Mouse (Mus musculus) spleen, postnatal 36 days (tissue): ENCODE data around the gene Emc3.

Experiments used
- DNase-seq, 2 experiments: peaks; one replicate each; pipeline ENCODE4 v3.0.0; 2022; ENCODE audit warnings: low spot score in 2 of 2, mixed read lengths in 1 of 2

The Emc3 gene

DNA sequence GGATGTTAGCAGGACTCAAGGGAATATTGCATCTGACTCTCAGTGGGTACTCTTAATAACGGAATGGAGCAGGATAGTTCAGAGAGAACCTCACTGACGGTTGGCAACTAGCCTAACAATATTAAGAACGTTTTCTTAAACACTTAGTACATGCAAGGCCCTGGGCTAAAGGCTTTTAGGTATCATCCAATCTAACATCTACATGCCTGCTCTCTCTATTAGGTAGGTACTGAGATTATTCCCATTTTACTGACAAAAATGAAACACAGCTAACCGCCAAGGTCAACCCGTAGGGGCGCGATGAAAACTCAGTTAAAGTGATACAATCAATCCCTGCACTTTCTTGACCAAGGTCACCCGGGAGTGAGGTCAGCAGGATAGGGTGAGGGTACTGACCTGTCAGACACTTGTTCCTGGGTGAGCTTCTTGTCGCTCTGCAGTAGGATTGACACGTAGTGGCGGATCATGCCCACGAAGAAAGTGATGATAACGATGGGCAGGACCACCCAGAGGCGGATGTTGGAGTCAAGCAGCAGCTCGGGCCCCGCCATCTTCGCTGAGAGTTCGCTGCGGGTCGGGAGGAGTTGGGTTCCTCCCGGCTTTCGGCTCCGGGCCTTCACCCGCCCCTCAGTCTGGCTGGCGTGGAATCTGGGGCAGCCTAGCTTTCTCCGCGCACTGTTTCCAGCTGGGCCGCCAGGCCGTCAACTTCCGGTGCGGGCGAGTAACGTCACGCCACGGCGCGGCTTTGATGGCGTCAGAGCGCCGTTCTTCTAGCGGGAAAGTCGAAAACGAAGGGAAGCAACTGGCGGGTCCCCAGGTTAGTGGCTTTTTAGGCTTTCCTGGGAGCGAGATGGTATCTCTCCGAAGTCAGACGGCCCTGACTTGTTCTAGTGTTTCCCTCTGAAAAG lies at the start of gene Emc3, which contains the start of gene Fancd2:
Emc3 (minus strand) TSS at position 721 of the 908 bp plus-strand sequence.
Fancd2 (plus strand) TSS at position 751 of the 908 bp plus-strand sequence.
- DNase-seq, result peak; percentile 82 to 85

DNA sequence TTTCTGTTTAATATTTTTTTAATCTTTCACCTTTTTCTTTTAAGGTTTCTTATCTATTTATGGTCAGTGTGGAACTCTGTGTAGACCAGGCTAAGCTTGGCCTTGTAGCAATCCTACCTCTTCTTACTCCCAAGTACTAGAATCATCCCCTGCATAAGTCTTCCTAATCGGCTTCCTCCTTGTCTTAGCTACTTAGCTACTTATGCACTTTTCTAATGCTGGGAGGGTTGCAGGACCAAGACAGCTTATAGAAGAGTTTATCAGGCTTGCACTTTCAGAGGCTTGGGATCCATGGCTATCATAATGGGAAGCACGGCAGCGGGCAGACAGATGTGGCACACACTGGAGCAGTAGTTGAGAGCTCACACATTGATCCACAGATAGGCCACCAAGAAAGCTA lies 47.9 kb upstream of the Emc3 start:
- no peak for DNase-seq

DNA sequence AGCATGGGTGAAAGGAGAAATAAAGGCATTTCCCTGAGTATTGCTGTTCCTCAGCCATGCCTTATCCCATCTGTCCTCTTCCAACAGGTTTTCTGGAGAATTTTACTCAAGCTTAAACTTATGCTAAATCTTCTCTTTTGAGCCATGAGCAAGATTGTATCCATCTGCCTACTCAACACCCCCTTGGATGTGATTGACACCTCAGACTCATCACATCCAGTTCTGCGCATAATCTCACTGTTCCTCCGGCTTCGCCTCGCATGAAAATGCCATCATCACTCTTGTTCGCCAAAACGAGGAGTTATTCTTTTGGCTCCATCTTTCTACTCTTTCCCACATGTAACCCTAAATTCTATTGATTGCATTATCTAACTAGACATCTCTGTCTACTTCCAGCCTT lies 44.6 kb upstream of the Emc3 start:
- DNase-seq, result no peak

DNA sequence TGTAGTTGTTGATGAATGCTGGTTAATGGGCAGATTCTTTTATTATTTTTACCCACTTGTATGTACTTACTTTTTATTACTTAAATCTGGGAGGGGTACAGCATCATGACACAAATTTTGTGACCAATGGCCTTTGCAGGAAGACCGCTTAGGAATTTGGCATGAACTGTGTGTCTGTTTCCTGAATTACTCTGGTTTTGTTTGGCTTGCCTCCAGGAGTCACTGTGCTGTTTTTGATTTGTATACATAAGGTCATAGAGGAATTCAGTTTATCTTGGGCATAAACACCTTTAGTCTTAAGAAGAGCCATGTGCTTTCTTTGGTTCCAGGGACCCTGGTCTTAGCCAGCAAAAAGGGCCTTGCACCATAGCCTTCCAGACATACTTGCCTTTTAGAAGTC lies 33.1 kb upstream of the Emc3 start:
- no peak for DNase-seq

DNA sequence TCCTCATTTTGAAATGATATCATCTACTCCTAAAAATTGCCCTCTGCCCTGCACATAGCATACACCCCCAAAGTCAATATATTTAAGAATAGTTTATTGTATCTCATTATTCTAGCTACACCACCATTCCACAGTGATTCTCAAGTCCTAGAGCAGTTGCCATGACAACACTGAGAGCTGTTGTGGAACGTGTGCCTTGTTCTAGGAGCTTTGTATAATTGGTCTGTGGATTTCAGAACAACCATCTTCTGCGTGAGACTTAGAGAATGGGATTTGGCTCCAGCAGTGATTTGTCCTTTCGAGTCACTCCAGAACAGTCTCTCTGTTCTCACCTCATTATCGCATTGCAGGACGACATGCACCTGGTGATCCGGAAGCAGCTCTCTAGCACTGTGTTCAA lies 28.3 kb upstream of the Emc3 start:
- no peak for DNase-seq

DNA sequence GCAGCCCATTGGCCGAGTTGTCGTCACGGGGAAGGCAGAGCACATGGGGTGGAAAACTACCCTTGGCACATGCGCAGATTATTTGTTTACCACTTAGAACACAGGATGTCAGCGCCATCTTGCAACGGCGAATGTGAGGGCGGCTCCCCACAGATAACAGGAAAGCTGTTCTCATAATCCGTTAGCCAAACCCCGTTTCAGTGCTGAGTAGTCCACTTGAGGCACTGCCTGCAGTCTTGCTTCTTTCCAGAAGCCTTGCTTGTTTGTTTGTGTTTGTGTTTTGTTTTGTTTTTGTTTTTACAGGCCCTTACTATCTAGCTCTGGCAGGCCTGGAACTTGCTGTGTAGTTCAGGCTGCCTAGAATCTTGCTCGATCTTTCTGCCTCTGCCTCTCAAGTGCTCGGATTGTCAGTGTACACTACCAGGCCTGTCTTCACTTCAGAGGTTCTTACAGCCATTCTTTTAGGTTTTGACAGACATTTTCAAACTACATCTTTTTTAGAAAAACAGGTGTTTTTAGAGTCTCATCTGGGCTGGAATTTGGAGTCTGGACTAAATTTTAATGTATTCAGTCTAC lies 12.5 kb upstream of the Emc3 start:
- DNase-seq, result no peak

DNA sequence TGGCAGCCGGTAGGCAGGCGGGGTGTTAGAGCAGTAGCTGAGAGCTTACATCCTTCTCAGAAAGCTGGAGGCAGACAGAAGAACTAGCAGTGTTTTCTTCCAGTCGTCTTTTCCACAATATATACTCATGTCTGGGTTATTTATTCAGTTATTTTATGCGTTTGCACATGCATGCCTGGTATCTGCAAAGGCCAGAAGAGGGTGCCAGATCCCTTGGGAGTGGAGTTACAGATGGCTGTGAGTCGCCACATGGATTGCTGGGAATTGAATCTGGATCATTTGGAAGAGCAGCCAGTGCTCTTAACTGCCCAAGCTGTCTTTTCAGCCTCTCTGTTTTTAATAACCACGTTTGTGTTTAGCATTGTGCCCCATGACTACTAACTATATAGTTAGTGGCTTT lies 10.2 kb upstream of the Emc3 start:
- DNase-seq, result no peak

DNA sequence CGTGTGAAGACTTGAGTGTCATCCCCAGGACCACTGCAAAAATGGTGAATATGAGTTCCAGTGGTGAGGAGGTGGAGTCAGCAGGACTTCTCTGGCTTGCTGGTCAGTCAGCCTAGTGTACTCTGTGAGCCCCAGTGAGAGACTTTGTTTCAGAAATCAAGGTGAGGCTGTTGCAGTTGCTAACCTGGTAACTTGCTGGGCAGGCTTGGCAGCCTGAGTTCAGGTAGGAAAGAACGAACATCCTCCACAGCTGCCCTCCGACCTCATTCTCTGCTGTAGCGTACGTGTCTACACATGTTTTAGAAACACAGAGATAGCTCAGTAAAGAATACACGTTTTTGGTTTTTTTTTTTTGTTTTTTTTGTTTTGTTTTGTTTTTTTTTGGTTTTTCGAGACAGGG lies 3.4 kb upstream of the Emc3 start:
- no peak for DNase-seq

DNA sequence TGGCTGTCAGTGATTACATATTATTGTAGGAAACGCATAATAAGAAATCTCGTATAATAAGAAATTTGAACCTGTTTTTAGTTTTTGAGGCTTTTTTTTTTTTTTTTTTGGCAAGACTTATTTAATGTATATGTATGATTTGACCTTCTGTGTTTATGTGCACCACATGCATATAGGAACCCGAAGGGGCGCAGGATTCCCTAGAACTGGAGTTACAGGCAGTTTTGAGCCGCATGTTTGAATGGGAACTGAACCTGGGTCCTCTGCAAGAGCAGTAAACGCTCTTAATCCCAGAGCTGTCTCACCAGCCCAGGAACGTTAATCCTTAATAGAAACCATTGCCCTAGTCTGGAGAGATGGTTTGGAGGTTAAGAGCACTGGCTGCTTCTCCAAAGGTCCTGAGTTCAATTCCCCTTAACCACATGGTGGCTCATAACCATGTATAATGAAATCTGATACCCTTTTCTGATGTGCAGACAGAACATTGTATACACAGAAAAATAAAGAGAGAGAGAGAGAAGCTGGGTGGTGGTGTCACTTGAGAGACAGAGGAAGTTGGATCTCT lies 470 bp upstream of the Emc3 start:
- DNase-seq, result no peak

DNA sequence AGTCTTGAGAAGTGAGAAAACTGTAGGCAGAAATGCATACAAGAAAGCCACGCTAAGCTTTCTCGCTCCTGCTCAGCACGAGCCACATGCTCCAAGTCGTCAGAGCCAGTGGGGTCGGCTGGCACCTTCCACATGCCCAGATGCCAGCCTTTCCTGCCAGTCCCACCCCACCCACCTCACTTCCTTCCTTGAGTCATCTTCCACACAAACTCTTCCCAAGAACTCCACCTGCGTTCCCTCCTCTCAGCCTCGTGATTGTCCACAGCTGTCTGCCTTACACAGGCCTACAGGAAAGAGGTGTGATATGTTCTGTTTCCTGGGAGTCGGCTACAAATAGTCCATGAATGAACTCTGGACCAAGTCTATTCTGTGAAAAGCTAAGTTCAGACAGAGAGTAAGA lies 8.0 kb downstream of the Emc3 start:
- no peak for DNase-seq

DNA sequence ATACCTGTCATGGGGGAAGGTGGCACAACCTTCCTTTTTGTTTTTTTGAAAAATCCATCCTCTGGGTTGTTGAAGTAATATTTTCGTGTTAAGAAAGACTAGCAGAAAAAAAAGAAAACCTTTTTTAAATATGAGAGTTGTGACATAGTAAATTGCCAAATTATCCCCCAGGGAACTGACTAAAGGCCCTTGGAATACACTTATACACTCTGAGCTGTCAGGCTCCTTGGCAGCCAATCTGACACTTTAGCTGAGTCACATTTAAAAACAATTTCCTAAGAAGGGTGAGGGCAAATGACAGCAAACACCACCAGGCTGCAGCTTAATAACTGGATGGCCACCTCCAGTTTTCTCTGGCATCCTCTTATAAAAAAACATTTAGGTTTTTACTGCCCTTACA lies 9.1 kb downstream of the Emc3 start:
- DNase-seq, result no peak

DNA sequence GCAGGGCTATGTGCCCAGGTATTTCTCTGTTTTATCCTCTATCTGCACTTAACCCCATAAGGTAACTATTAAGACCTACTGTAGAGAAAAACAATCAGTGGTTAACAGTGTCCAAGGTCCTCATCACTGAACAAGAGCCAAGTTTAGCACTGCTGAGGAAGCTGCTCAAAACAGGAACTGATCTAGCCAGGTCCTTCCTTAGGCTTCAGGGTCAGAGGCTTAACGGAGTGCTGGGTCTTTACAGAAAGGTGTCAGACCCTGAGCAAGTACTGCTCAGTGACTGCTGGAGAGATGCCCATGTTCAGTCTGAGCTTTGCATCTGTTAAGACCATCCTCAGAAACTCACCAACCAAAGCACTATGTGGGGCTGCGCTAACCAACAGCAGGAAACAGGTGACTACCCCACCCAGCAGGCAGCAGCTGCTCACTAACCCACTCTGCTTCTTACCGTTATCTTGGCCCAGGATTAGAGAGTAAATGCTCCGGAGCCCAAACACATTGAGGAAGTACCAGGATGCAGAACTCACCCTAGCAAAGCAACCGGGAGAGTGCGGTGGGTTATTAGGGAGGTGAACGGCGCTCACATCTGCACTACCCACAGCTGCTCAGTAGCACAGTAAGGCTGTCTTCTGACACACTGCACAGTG lies 13.9 kb downstream of the Emc3 start:
- DNase-seq, result peak; percentile 22 to 28

DNA sequence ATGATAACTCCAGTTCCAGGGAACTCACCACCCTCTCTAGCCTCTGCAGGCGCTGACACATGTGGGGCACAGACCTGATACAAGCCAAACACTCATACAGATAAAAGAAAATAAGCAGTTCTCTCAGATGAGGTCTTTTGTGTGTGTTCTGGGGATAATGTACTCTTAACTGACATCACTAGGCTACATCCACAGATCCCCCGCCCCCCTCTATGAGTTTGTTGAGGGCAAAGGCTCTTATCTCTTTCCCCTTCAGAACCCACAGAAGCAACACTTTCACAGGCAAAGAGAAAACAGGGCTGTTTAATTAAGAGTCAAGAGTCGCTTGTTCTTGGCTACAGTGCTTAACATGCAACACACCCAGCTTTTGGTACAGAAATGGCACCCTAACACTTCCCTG lies 16.9 kb downstream of the Emc3 start:
- no peak for DNase-seq

DNA sequence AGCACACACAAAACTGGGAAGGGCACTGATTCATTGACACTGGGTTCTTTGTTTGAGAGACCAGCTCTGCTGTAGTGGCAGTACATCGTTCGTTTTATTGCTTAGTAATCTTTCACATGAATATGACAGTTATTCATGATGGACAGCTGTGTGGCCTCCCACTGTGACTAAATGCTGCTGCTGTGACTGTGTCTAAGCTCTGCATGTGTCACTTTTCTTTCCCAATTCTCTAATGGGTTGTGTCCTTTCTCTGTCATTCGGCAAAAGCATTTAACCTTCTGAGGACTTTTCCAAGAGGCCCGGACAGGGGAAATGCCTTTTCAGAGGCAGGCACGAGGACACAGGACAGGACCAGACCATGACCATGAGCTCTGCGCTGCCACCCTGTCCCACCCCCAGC lies 17.5 kb downstream of the Emc3 start:
- DNase-seq, result no peak

DNA sequence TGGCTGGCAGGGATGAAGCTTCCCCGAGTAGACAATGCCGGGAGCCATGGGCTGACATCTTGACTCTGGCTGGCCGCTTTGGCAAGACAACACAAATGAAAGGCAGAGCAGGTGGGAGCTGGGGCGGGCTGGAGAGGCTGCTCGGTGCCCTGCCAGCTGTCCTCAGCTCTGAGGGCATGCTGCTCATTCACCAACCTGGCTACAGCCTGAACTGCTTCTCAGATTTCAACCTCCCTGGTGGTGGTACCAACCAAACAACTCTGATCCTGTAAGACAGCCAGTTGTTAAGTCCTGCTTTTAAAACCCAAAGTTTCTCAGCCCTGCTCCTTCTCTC lies 22.5 kb downstream of the Emc3 start:
- no peak for DNase-seq

DNA sequence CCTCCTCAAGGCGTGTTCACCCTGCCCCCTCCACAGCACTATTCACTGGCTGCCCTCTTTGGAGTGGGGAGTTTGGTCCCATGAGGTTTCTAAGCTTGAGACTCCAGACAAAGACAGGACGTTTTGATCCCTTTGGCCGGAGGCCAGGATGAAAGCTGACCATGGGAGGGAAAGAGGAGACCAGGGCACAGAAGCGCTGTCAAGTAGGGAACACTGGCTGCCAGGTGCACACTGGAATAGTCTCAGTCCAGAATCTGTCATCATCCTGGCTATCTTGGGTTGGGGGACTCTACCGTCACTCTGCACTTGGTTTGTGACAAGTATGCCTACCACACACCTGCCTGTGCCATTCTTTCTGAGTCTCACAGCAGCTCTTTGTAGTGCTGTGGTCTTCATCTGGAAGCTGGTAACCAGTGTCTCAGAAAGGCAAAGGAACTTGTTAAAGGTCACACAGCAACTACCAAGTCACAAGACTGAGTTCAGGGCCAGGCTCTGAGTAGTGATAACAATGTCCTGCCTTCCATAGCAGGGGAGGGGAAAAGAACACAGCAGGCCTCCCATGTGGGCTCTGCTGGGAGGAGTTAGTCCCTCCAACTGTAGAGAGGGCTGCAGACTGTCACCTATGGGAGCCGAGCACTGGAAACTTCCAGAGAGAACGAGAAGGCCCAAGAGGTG lies 23.0 kb downstream of the Emc3 start:
- no peak for DNase-seq

DNA sequence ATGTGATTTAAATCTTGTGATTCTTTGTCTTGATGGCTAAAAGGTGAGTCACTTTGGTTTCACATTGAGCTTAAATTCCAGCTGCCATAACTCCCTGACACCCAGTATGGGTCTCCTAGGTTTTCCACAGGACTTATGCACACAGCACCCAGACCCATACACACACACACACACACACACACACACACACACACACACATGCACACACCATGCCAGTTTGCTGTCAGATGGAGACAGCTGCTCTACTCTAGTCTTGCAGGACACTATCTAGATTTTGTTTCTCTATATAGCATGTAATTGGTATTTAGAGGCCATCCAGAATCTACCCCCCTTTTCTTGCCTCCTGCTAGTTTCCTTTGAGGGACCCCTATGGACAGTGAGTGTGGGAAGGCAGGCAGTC lies 24.3 kb downstream of the Emc3 start:
- no peak for DNase-seq

DNA sequence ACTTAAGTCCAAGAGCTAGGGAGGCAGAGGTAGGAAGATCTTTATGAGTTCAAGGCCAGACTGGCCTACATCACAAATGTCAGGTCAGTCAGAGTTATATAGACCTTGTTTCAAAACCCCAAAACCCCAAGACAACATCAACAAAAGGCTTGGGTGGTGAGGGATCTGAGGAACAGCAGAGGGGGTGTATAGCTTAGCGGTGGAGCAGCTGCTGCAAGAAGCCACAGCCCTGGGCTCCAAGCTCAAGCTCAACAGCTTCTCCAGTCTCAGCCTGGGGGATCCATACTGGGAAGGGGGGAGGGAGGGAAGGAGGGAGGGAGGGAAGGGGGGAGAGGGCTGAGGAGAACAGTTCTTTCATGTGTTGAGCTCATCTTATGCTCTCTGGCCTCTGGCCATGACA lies 25.8 kb downstream of the Emc3 start:
- DNase-seq, result no peak

DNA sequence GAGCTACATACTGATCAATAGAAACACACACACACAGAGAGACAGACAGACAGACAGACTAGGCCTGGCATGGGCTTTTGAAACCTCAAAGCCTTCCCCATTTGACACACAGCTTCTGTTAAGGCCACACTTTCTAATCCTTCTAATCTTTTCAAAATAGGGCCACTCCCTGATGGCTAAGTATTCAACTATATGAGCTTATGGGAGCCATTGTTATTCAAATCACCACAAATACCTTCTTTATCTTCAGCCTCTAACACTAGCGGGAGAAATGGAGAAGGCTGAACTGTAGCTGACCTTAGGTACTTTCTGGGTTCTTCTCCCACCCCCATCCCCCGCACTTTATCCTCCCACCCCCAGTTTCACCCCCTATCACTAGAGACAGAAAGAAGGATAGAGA lies 28.7 kb downstream of the Emc3 start:
- no peak for DNase-seq

DNA sequence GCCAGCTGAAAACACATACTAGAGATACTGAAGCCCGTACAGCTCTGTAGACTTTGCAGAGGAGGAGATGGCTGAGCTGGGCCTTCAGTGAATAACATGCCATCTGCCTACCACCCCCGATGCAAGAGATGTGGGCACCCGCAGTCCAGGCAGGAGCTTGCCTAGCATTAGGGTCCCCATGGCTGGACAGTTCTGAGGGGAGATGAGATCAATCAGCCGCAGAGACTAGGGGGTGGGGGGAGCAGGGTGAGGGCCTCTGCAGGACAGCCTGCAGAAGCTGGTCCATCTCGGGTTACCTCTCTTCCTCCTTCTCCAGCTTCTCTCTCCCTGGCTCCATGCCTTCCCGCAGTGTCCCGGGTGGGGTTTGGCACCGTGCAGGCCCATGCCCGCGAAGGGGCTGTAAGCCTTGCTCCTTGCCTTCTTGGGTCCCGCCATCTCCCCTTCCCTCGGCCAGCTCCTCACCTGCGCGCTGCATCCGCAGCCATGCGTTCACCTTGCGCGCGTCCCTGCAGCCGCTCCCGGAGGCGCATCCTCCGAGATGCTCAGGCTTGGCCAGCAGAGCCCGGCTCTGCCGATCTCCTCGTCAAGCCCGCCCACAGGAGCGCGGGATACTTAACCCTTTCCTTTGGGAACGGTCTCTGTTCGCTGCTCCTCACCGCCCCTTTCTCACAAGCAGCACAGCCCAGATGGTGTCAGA lies 29.9 kb downstream of the Emc3 start, which contains the start of gene Prrt3:
Prrt3 (minus strand) TSS at position 544 of the 697 bp plus-strand sequence.
- no peak for DNase-seq

DNA sequence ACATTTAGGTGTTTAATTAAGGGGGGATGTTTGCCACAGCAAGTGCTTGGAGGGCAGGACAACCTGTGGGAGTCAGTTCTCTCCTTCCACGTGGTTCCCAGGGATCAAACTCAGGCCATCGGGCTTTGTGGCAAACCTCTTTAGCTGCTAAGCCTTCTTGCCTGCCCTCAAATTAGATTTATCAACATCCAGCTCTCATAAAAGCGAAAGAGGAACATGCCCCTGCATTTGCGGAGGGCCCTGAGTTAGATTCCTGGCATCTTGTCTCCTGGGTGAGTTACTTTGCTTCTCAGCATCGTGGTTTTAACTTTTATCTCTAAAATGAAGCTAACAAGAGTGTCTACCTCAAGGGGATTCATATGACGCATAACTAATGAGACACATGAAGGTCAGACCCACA lies 32.1 kb downstream of the Emc3 start:
- DNase-seq, result no peak
